Mouse (Mus musculus): ENCODE measurements around the gene Lce1c. TPM values are rescaled to one million over a fixed set of nuclear protein-coding genes. Genes with fewer than 3 reads are reported as not detected.

The Lce1c gene
- polyA plus RNA-seq (2014; fragmentation: Illumina TruSeq; extraction: RNeasy Lipid Tissue Mini Kit (QIAGEN cat#74804); ENCODE audit: low read depth, low replicate concordance) = not detected

DNA sequence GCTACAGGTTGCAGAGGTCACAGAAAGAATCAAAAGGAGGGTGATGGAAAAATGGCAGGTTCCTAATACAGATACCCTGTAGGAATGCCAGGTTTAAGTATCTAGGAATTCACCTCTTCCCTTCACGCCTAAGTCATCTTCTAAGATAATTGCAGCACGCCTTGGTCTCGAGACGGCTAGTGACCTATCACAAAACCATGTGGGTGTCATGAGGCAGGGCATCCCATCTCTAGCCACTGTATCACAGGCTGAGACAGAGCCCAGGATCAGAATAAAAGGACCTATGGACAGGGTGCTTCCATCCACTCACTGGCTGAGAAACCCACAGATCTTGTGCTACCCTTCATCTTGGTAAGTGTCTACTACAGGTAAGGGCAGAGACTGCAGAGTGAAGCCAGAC lies at the start of gene Lce1c:
Lce1c (plus strand) TSS at position 301 of the 400 bp plus-strand sequence.

GRCm38 (mm10) chr3:92648207-92648606 lies 30.8 kb upstream of the Lce1c start, which contains the start of gene Lce1a1:
TSS of gene Lce1a1 (minus strand) at chr3:92648307.

DNA sequence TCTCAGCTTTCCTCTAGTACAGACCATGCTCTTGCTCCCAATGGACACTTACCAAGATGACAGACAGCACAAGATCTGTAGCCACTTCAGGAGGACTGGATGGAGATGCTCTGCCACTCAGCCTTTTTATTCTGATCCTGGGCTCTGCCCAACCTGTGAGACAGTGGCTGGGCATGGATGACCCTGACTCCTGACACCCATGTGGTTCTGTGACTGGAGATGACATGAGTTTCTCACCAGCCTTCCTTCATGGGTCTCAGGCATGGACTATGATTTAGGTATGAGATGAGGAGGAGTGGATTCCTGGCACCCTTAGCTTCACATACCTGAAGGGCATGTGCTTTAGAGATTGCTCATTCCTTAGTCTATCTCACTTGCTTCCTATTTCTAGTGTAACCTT lies 22.2 kb upstream of the Lce1c start, which contains the start of gene Lce1b:
Lce1b (minus strand) TSS at position 101 of the 400 bp plus-strand sequence.

DNA sequence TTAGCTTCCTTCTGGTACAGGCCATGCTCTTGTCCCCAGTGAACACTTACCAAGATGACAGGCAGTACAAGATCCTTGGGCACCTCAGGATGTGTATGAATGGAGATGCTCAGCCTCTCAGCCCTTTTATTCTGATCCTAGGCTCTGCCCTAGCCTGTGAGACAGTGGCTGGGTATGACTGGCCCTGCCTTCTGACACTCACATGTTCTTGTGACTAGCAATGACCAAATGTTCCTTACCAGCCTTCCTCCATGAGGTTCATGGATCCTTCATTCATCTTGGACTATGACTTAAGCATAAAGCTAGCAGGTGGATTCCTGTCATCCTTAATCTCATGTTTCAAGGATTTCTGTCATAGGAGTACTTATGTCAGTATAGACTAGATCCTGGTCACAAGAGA lies 8.8 kb upstream of the Lce1c start, which contains the start of gene Lce1a2:
Lce1a2 (minus strand) TSS at position 101 of the 400 bp plus-strand sequence.

GRCm38 (mm10) chr3:92687110-92687509 lies 8.1 kb downstream of the Lce1c start, which contains the start of gene Lce1d:
TSS of gene Lce1d (minus strand) at chr3:92687210.

GRCm38 (mm10) chr3:92708974-92709373 lies 29.9 kb downstream of the Lce1c start, which contains the start of gene Lce1e:
TSS of gene Lce1e (minus strand) at chr3:92709074.

GRCm38 (mm10) chr3:92720250-92720649 lies 41.2 kb downstream of the Lce1c start, which contains the start of gene Lce1f:
TSS of gene Lce1f (minus strand) at chr3:92720350.

Other genes with a start within 250 kb of the Lce1c start
- gene Gm9774, start 249.8 kb upstream of the Lce1c start, polyA plus RNA-seq (2014; fragmentation: Illumina TruSeq; extraction: RNeasy Lipid Tissue Mini Kit (QIAGEN cat#74804); ENCODE audit: low read depth, low replicate concordance) = 4.8 TPM
- not detected for gene Sprr2k, start 246.7 kb upstream of the Lce1c start, polyA plus RNA-seq (2014; fragmentation: Illumina TruSeq; extraction: RNeasy Lipid Tissue Mini Kit (QIAGEN cat#74804); ENCODE audit: low read depth, low replicate concordance)
- not detected for gene Sprr1b, start 240.5 kb upstream of the Lce1c start, polyA plus RNA-seq (2014; fragmentation: Illumina TruSeq; extraction: RNeasy Lipid Tissue Mini Kit (QIAGEN cat#74804); ENCODE audit: low read depth, low replicate concordance)
- gene Sprr3, start 220.5 kb upstream of the Lce1c start, polyA plus RNA-seq (2014; fragmentation: Illumina TruSeq; extraction: RNeasy Lipid Tissue Mini Kit (QIAGEN cat#74804); ENCODE audit: low read depth, low replicate concordance) = not detected
- not detected for gene Sprr1a, start 193.4 kb upstream of the Lce1c start, polyA plus RNA-seq (2014; fragmentation: Illumina TruSeq; extraction: RNeasy Lipid Tissue Mini Kit (QIAGEN cat#74804); ENCODE audit: low read depth, low replicate concordance)
- gene Sprr4, start 178.8 kb upstream of the Lce1c start, polyA plus RNA-seq (2014; fragmentation: Illumina TruSeq; extraction: RNeasy Lipid Tissue Mini Kit (QIAGEN cat#74804); ENCODE audit: low read depth, low replicate concordance) = not detected
- not detected for gene 2310046K23Rik, start 144.7 kb upstream of the Lce1c start, polyA plus RNA-seq (2014; fragmentation: Illumina TruSeq; extraction: RNeasy Lipid Tissue Mini Kit (QIAGEN cat#74804); ENCODE audit: low read depth, low replicate concordance)
- gene Ivl, start 105.5 kb upstream of the Lce1c start, polyA plus RNA-seq (2014; fragmentation: Illumina TruSeq; extraction: RNeasy Lipid Tissue Mini Kit (QIAGEN cat#74804); ENCODE audit: low read depth, low replicate concordance) = not detected
- 191 TPM for gene Smcp, start 90.2 kb upstream of the Lce1c start, polyA plus RNA-seq (2014; fragmentation: Illumina TruSeq; extraction: RNeasy Lipid Tissue Mini Kit (QIAGEN cat#74804); ENCODE audit: low read depth, low replicate concordance)
- not detected for gene 2210017I01Rik, start 71.8 kb upstream of the Lce1c start, polyA plus RNA-seq (2014; fragmentation: Illumina TruSeq; extraction: RNeasy Lipid Tissue Mini Kit (QIAGEN cat#74804); ENCODE audit: low read depth, low replicate concordance)
- not detected for gene Lce6a, start 57.6 kb upstream of the Lce1c start, polyA plus RNA-seq (2014; fragmentation: Illumina TruSeq; extraction: RNeasy Lipid Tissue Mini Kit (QIAGEN cat#74804); ENCODE audit: low read depth, low replicate concordance)
- not detected for gene Lce1a1, start 30.9 kb upstream of the Lce1c start, polyA plus RNA-seq (2014; fragmentation: Illumina TruSeq; extraction: RNeasy Lipid Tissue Mini Kit (QIAGEN cat#74804); ENCODE audit: low read depth, low replicate concordance)
- not detected for gene Lce1b, start 22.3 kb upstream of the Lce1c start, polyA plus RNA-seq (2014; fragmentation: Illumina TruSeq; extraction: RNeasy Lipid Tissue Mini Kit (QIAGEN cat#74804); ENCODE audit: low read depth, low replicate concordance)
- gene Lce1a2, start 8.9 kb upstream of the Lce1c start, polyA plus RNA-seq (2014; fragmentation: Illumina TruSeq; extraction: RNeasy Lipid Tissue Mini Kit (QIAGEN cat#74804); ENCODE audit: low read depth, low replicate concordance) = not detected
- not detected for gene Lce1d, start 8.0 kb downstream of the Lce1c start, polyA plus RNA-seq (2014; fragmentation: Illumina TruSeq; extraction: RNeasy Lipid Tissue Mini Kit (QIAGEN cat#74804); ENCODE audit: low read depth, low replicate concordance)
- not detected for gene Lce1e, start 29.8 kb downstream of the Lce1c start, polyA plus RNA-seq (2014; fragmentation: Illumina TruSeq; extraction: RNeasy Lipid Tissue Mini Kit (QIAGEN cat#74804); ENCODE audit: low read depth, low replicate concordance)
- gene Lce1f, start 41.1 kb downstream of the Lce1c start, polyA plus RNA-seq (2014; fragmentation: Illumina TruSeq; extraction: RNeasy Lipid Tissue Mini Kit (QIAGEN cat#74804); ENCODE audit: low read depth, low replicate concordance) = not detected
- not detected for gene Gm38119, start 59.8 kb downstream of the Lce1c start, polyA plus RNA-seq (2014; fragmentation: Illumina TruSeq; extraction: RNeasy Lipid Tissue Mini Kit (QIAGEN cat#74804); ENCODE audit: low read depth, low replicate concordance)
- gene Lce1g, start 73.1 kb downstream of the Lce1c start, polyA plus RNA-seq (2014; fragmentation: Illumina TruSeq; extraction: RNeasy Lipid Tissue Mini Kit (QIAGEN cat#74804); ENCODE audit: low read depth, low replicate concordance) = not detected
- gene Lce1h, start 85.8 kb downstream of the Lce1c start, polyA plus RNA-seq (2014; fragmentation: Illumina TruSeq; extraction: RNeasy Lipid Tissue Mini Kit (QIAGEN cat#74804); ENCODE audit: low read depth, low replicate concordance) = not detected
- gene Lce1i, start 99.7 kb downstream of the Lce1c start, polyA plus RNA-seq (2014; fragmentation: Illumina TruSeq; extraction: RNeasy Lipid Tissue Mini Kit (QIAGEN cat#74804); ENCODE audit: low read depth, low replicate concordance) = not detected
- not detected for gene Lce1j, start 111.3 kb downstream of the Lce1c start, polyA plus RNA-seq (2014; fragmentation: Illumina TruSeq; extraction: RNeasy Lipid Tissue Mini Kit (QIAGEN cat#74804); ENCODE audit: low read depth, low replicate concordance)
- gene Lce1k, start 128.6 kb downstream of the Lce1c start, polyA plus RNA-seq (2014; fragmentation: Illumina TruSeq; extraction: RNeasy Lipid Tissue Mini Kit (QIAGEN cat#74804); ENCODE audit: low read depth, low replicate concordance) = not detected
- gene Kprp, start 148.0 kb downstream of the Lce1c start, polyA plus RNA-seq (2014; fragmentation: Illumina TruSeq; extraction: RNeasy Lipid Tissue Mini Kit (QIAGEN cat#74804); ENCODE audit: low read depth, low replicate concordance) = not detected
- not detected for gene Lce1l, start 172.0 kb downstream of the Lce1c start, polyA plus RNA-seq (2014; fragmentation: Illumina TruSeq; extraction: RNeasy Lipid Tissue Mini Kit (QIAGEN cat#74804); ENCODE audit: low read depth, low replicate concordance)
- not detected for gene 2310050C09Rik, start 191.0 kb downstream of the Lce1c start, polyA plus RNA-seq (2014; fragmentation: Illumina TruSeq; extraction: RNeasy Lipid Tissue Mini Kit (QIAGEN cat#74804); ENCODE audit: low read depth, low replicate concordance)
- not detected for gene Lce3a, start 247.0 kb downstream of the Lce1c start, polyA plus RNA-seq (2014; fragmentation: Illumina TruSeq; extraction: RNeasy Lipid Tissue Mini Kit (QIAGEN cat#74804); ENCODE audit: low read depth, low replicate concordance)

All from adipose tissue, adult 10 weeks (tissue).